Mouse (Mus musculus) ovary, postnatal 10 days (tissue): ENCODE measurements at regions not wholly inside any gene's neighbourhood (a gene's known extent, or its start where the extent isn't known, plus 50 kb on each side); places are given as distances from the start of the nearest gene placed in this dataset.

Experiments
- DNase-seq: peaks from one replicate; pipeline ENCODE4 v3.0.0; 2022; ENCODE audit warnings: low spot score

GRCm38 (mm10) chr15:7574264-7574663, 176.1 kb upstream of the Egflam start:
- DNase-seq = no peak

GRCm38 (mm10) chr15:7574811-7575210, 176.6 kb upstream of the Egflam start:
- no peak for DNase-seq

- no peak for DNase-seq
Observed at GRCm38 (mm10) chr15:7578439-7578838, 180.2 kb upstream of the Egflam start.

- DNase-seq = no peak
Observed at GRCm38 (mm10) chr15:7587210-7587609, 189.0 kb upstream of the Egflam start.

GRCm38 (mm10) chr15:7591486-7591885, 193.3 kb upstream of the Egflam start:
- DNase-seq = no peak

- no peak for DNase-seq
Observed at GRCm38 (mm10) chr15:7597335-7597734, 199.1 kb upstream of the Egflam start.

GRCm38 (mm10) chr15:7597805-7598204, 199.6 kb upstream of the Egflam start:
- DNase-seq = no peak

- DNase-seq = no peak
Observed at GRCm38 (mm10) chr15:7601540-7601939, 203.3 kb upstream of the Egflam start.

- no peak for DNase-seq
Observed at GRCm38 (mm10) chr15:7604847-7605246, 205.8 kb upstream of the Gdnf start.

GRCm38 (mm10) chr15:7617954-7618353, 192.7 kb upstream of the Gdnf start:
- no peak for DNase-seq

GRCm38 (mm10) chr15:7623026-7623425, 187.6 kb upstream of the Gdnf start:
- no peak for DNase-seq

GRCm38 (mm10) chr15:7624689-7625472, 185.8 kb upstream of the Gdnf start:
- DNase-seq = no peak

- DNase-seq = no peak
Observed at GRCm38 (mm10) chr15:7629826-7630225, 180.8 kb upstream of the Gdnf start.

GRCm38 (mm10) chr15:7635234-7635633, 175.4 kb upstream of the Gdnf start:
- no peak for DNase-seq

- no peak for DNase-seq
Observed at GRCm38 (mm10) chr15:7639444-7639843, 171.2 kb upstream of the Gdnf start.

- no peak for DNase-seq
Observed at GRCm38 (mm10) chr15:7642075-7642474, 168.6 kb upstream of the Gdnf start.

- DNase-seq = no peak
Observed at GRCm38 (mm10) chr15:7650705-7651104, 159.9 kb upstream of the Gdnf start.

GRCm38 (mm10) chr15:7663888-7664287, 146.8 kb upstream of the Gdnf start:
- no peak for DNase-seq

GRCm38 (mm10) chr15:7669631-7670030, 141.0 kb upstream of the Gdnf start:
- DNase-seq = no peak

GRCm38 (mm10) chr15:7676970-7677369, 133.7 kb upstream of the Gdnf start:
- no peak for DNase-seq

- no peak for DNase-seq
Observed at GRCm38 (mm10) chr15:7678711-7679110, 131.9 kb upstream of the Gdnf start.

GRCm38 (mm10) chr15:7681011-7681410, 129.6 kb upstream of the Gdnf start:
- DNase-seq = no peak

GRCm38 (mm10) chr15:7683235-7683974, 127.2 kb upstream of the Gdnf start:
- no peak for DNase-seq
